Mouse (Mus musculus): Measurements from ENCODE around the gene Cux1. TPM values are rescaled to one million over a fixed set of nuclear protein-coding genes. Genes with fewer than 3 reads are reported as not detected.

The Cux1 gene
- total RNA-seq, 2 experiments from 2014 or later: 34.5 to 36.4 TPM

- H3K4me3 ChIP-seq: no peak overlapping the region
- peak; percentile 50 to 91 for DNase-seq (ENCODE audit: low spot score in 2 of 2)
- H3K27ac ChIP-seq: no peak overlapping the region
- peak; percentile 95 for TF ChIP-seq CTCF (conservative IDR thresholded peaks at IDR 0.05)
Measured at GRCm38 (mm10) chr5:136252899-136253298, 314.4 kb downstream of the Cux1 start.

- peak in 1 of 2 experiments; percentile 50 for DNase-seq (ENCODE audit: low spot score in 2 of 2)
- H3K4me3 ChIP-seq: no peak overlapping the region
- peak; percentile 79 for TF ChIP-seq CTCF (conservative IDR thresholded peaks at IDR 0.05)
- no peak overlapping the region for H3K27ac ChIP-seq
Measured at GRCm38 (mm10) chr5:136251004-136251403, 316.3 kb downstream of the Cux1 start.

GRCm38 (mm10) chr5:136248441-136248840 is 318.8 kb downstream of the Cux1 start:
- H3K4me3 ChIP-seq: no peak overlapping the region
- no peak for TF ChIP-seq CTCF (conservative IDR thresholded peaks at IDR 0.05)
- no peak overlapping the region for H3K27ac ChIP-seq
- no peak for DNase-seq (ENCODE audit: low spot score in 2 of 2)

- no peak for TF ChIP-seq CTCF (conservative IDR thresholded peaks at IDR 0.05)
- no peak within 1 kb of the TSS; the same call in 1 of the 2 replicates for H3K27ac ChIP-seq
- no peak for DNase-seq (ENCODE audit: low spot score in 2 of 2)
- H3K4me3 ChIP-seq: peak within 1 kb of the TSS; percentile 68
Measured at GRCm38 (mm10) chr5:136246452-136246838, 320.8 kb downstream of the Cux1 start, which contains the start of gene Sh2b2. Sh2b2 (minus strand) TSS chr5:136246556.

GRCm38 (mm10) chr5:136245541-136246451 is 321.5 kb downstream of the Cux1 start:
- Histone ChIP-seq H3K4me3 (peak overlapping the region; percentile 68), H3K27ac (no peak overlapping the region; the same call in 1 of the 2 replicates)
- TF ChIP-seq CTCF (conservative IDR thresholded peaks at IDR 0.05): no peak
- DNase-seq (ENCODE audit: low spot score in 2 of 2): no peak

GRCm38 (mm10) chr5:136244762-136245540 is 322.3 kb downstream of the Cux1 start:
- H3K27ac ChIP-seq: peak overlapping the region; percentile 69
- DNase-seq (ENCODE audit: low spot score in 2 of 2): peak; percentile 82 to 83
- H3K4me3 ChIP-seq: peak overlapping the region; percentile 68
- 0 out of 2 replicates have a peak, but pooled peaks have one; percentile 4 for TF ChIP-seq CTCF (conservative IDR thresholded peaks at IDR 0.05)

GRCm38 (mm10) chr5:136243851-136244761 is 323.2 kb downstream of the Cux1 start:
- Histone ChIP-seq H3K27ac (peak overlapping the region; percentile 51; the same call in 1 of the 2 replicates), H3K4me3 (peak overlapping the region; percentile 68)
- DNase-seq (ENCODE audit: low spot score in 2 of 2): no peak
- TF ChIP-seq CTCF (conservative IDR thresholded peaks at IDR 0.05): no peak

GRCm38 (mm10) chr5:136241161-136241560 is 326.1 kb downstream of the Cux1 start:
- DNase-seq (ENCODE audit: low spot score in 2 of 2): no peak
- no peak for TF ChIP-seq CTCF (conservative IDR thresholded peaks at IDR 0.05)
- Histone ChIP-seq H3K4me3 (no peak overlapping the region), H3K27ac (no peak overlapping the region)

- DNase-seq (ENCODE audit: low spot score in 2 of 2): no peak
- no peak for TF ChIP-seq CTCF (conservative IDR thresholded peaks at IDR 0.05)
- Histone ChIP-seq H3K27ac (no peak overlapping the region), H3K4me3 (no peak overlapping the region)
Measured at GRCm38 (mm10) chr5:136240381-136240780, 326.9 kb downstream of the Cux1 start.

- TF ChIP-seq CTCF (conservative IDR thresholded peaks at IDR 0.05): no peak
- peak overlapping the region; percentile 49 for H3K4me3 ChIP-seq
- DNase-seq (ENCODE audit: low spot score in 2 of 2): no peak
- H3K27ac ChIP-seq: no peak overlapping the region
Measured at GRCm38 (mm10) chr5:136237607-136238006, 329.7 kb downstream of the Cux1 start.

GRCm38 (mm10) chr5:136236611-136237010 is 330.7 kb downstream of the Cux1 start:
- DNase-seq (ENCODE audit: low spot score in 2 of 2): no peak
- no peak overlapping the region for H3K4me3 ChIP-seq
- no peak overlapping the region for H3K27ac ChIP-seq
- no peak for TF ChIP-seq CTCF (conservative IDR thresholded peaks at IDR 0.05)
